Comparison of ENCODE assay signal across 27 mouse cellular contexts in genomic region chr2:181589732-181590105, GRCm38 (mm10). TPM values are rescaled to one million over a fixed set of nuclear protein-coding genes. Genes with fewer than 3 reads are reported as not detected.
DNase-seq lines count a peak whose midpoint lies in the region; ATAC-seq lines count a peak whose summit lies in the region.
"Had no signal": no experiment of that assay in that cellular context is flagged by ENCODE, and none has a peak within 500 bp of the region (broad histone marks: within the 10 kb centered on the region; RNA-seq: fewer than 3 reads in every experiment).

No protein-coding gene starts in this region.

- no peak overlapping the region for H3K9ac ChIP-seq in forebrain, embryonic 11.5 days (ENCODE audit: low read length)
- H3K9ac ChIP-seq in forebrain, embryonic 12.5 days = no peak overlapping the region
- H3K9ac ChIP-seq: forebrain, postnatal 0 days; hindbrain, embryonic 14.5 days; limb, embryonic 13.5 days; liver, embryonic 14.5 days; lung, embryonic 14.5 days had no signal

- no peak overlapping the region for H3K4me2 ChIP-seq in forebrain, embryonic 11.5 days (ENCODE audit: low read depth, low read length, severe bottlenecking)
- H3K4me2 ChIP-seq in forebrain, embryonic 12.5 days = no peak overlapping the region
- H3K4me2 ChIP-seq: embryonic facial prominence, embryonic 13.5 days; heart, embryonic 11.5 days; hindbrain, embryonic 14.5 days; limb, embryonic 13.5 days; lung, embryonic 14.5 days had no signal

- ATAC-seq in forebrain, embryonic 11.5 days (replicated peaks; ENCODE audit: low FRiP score) = no peak
- ATAC-seq in forebrain, embryonic 12.5 days (ENCODE audit: low FRiP score) = no peak
- ATAC-seq: activated CD4-positive, CD25-positive, alpha-beta regulatory T cell, adult 4 months; forebrain, postnatal 0 days; intestine, postnatal 0 days; midbrain, embryonic 16.5 days had no signal

- peaks cover 5% of the 10 kb centered on the region; the same call in 1 of the 2 replicates for H3K4me1 ChIP-seq in forebrain, embryonic 11.5 days (replicated peaks; ENCODE audit: control insufficient read depth, insufficient read depth, low read length)
- peaks cover 19% of the 10 kb centered on the region for H3K4me1 ChIP-seq in forebrain, embryonic 12.5 days

- H3K27me3 ChIP-seq in forebrain, embryonic 11.5 days (ENCODE audit: control insufficient read depth, insufficient read depth, low read length) = no peaks in the 10 kb centered on the region
- H3K27me3 ChIP-seq in forebrain, embryonic 12.5 days = no peaks in the 10 kb centered on the region
- H3K27me3 ChIP-seq: CH12.LX; embryonic facial prominence, embryonic 13.5 days; limb, embryonic 13.5 days had no signal

- peaks cover 12% of the 10 kb centered on the region; the same call in 1 of the 2 replicates for H3K36me3 ChIP-seq in forebrain, embryonic 11.5 days (ENCODE audit: control insufficient read depth, insufficient read depth, low read length)
- H3K36me3 ChIP-seq in forebrain, embryonic 12.5 days (replicated peaks) = peaks cover 61% of the 10 kb centered on the region

- DNase-seq in adrenal gland, postnatal 14 days = peak; percentile 4
- DNase-seq in adrenal gland, postnatal 4 days (ENCODE audit: low spot score in 2 of 2) = no peak
- DNase-seq in forebrain, embryonic 11.5 days (ENCODE audit: low spot score) = peak; percentile 43
- peak; percentile 10 for DNase-seq in layer of hippocampus, adult 9-11 months
- DNase-seq in layer of hippocampus, postnatal 36 days = no peak
- peak; percentile 11 to 58 for DNase-seq in spleen, postnatal 4 days (ENCODE audit: low spot score in 2 of 2)
- DNase-seq in spleen, adult 18-20 months = no peak
- DNase-seq: adrenal gland, adult 2 months; cerebellum, adult 11 months; forebrain, postnatal 0 days; gastrocnemius, postnatal 10 days; kidney, adult 9 months; kidney, postnatal 10 days; lung, embryonic 14.5 days; lung, postnatal 14 days; thymus, postnatal 14 days had no signal

- no peak overlapping the region for H3K4me3 ChIP-seq in forebrain, embryonic 11.5 days (ENCODE audit: low read depth, low read length)
- H3K4me3 ChIP-seq in forebrain, embryonic 12.5 days (replicated peaks) = no peak overlapping the region
- H3K4me3 ChIP-seq: embryonic facial prominence, embryonic 13.5 days; forebrain, embryonic 10.5 days; limb, embryonic 13.5 days had no signal

- 98% methylated on average over 9 of the region's 9 CpGs for whole genome bisulfite sequencing in forebrain, embryonic 11.5 days
- WGBS in forebrain, embryonic 12.5 days = 95% methylated on average over 9 of the region's 9 CpGs

- H3K27ac ChIP-seq in forebrain, embryonic 11.5 days (ENCODE audit: low read depth, low read length) = no peak overlapping the region
- H3K27ac ChIP-seq in forebrain, embryonic 12.5 days = no peak overlapping the region
- H3K27ac ChIP-seq: embryonic facial prominence, embryonic 13.5 days; forebrain, embryonic 10.5 days; hindbrain, embryonic 14.5 days; limb, embryonic 13.5 days; liver, embryonic 14.5 days had no signal

- no peaks in the 10 kb centered on the region for H3K9me3 ChIP-seq in forebrain, embryonic 11.5 days (ENCODE audit: control insufficient read depth, low read length)
- no peaks in the 10 kb centered on the region for H3K9me3 ChIP-seq in forebrain, embryonic 12.5 days
- H3K9me3 ChIP-seq: embryonic facial prominence, embryonic 13.5 days; forebrain, embryonic 10.5 days; limb, embryonic 13.5 days had no signal

RNA-seq across cellular contexts. Expression of gene Prpf6, which starts 1.9 kb away (rescaled TPM):
- 59.4 and 60.0 TPM in 2 replicates for total RNA-seq in adrenal gland, postnatal 14 days (2021)
- total RNA-seq in adrenal gland, postnatal 4 days (2021) = 10 to 100 TPM; 72.3 to 73.4 TPM
- 76.5 and 82.4 TPM in 2 replicates for polyA plus RNA-seq in forebrain, embryonic 11.5 days (2014; fragmentation: Nextera tagmentation; extraction: Ambion mirVana)
- 75.6 and 76.9 TPM in 2 replicates for polyA plus RNA-seq in forebrain, embryonic 12.5 days (2016; fragmentation: Nextera tagmentation; extraction: Ambion mirVana)
- 10 to 100 TPM; 55.7 to 58.1 TPM for total RNA-seq in layer of hippocampus, postnatal 36 days (2021)

RNA-seq across cellular contexts. Expression of gene Zfp512b, which starts 2.9 kb away (rescaled TPM):
- total RNA-seq in adrenal gland, postnatal 14 days (2021) = 57.3 and 67.7 TPM in 2 replicates
- 100 to 1,000 TPM; 141 to 143 TPM for total RNA-seq in adrenal gland, postnatal 4 days (2021)
- polyA plus RNA-seq in forebrain, embryonic 11.5 days (2014; fragmentation: Nextera tagmentation; extraction: Ambion mirVana) = 53.7 and 60.7 TPM in 2 replicates
- polyA plus RNA-seq in forebrain, embryonic 12.5 days (2016; fragmentation: Nextera tagmentation; extraction: Ambion mirVana) = 70.9 and 74.5 TPM in 2 replicates
- 100 to 1,000 TPM in 1 of 2 experiments, 10 to 100 TPM in 1; 96.3 to 101 TPM for total RNA-seq in layer of hippocampus, postnatal 36 days (2021)

RNA-seq across cellular contexts. Expression of gene Uckl1, which starts 5.0 kb away (rescaled TPM):
- total RNA-seq in adrenal gland, postnatal 14 days (2021) = 68.8 and 77.5 TPM in 2 replicates
- 100 to 1,000 TPM; 106 to 113 TPM for total RNA-seq in adrenal gland, postnatal 4 days (2021)
- polyA plus RNA-seq in forebrain, embryonic 11.5 days (2014; fragmentation: Nextera tagmentation; extraction: Ambion mirVana) = 51.0 and 51.5 TPM in 2 replicates
- 50.7 and 50.8 TPM in 2 replicates for polyA plus RNA-seq in forebrain, embryonic 12.5 days (2016; fragmentation: Nextera tagmentation; extraction: Ambion mirVana)
- 10 to 100 TPM; 59.6 to 60.7 TPM for total RNA-seq in layer of hippocampus, postnatal 36 days (2021)

RNA-seq across cellular contexts. Expression of gene Samd10, which starts 9.3 kb away (rescaled TPM):
- total RNA-seq in adrenal gland, postnatal 14 days (2021) = 8.5 and 11.8 TPM in 2 replicates
- 10 to 100 TPM; 23.8 to 25.5 TPM for total RNA-seq in adrenal gland, postnatal 4 days (2021)
- polyA plus RNA-seq in forebrain, embryonic 11.5 days (2014; fragmentation: Nextera tagmentation; extraction: Ambion mirVana) = 52.0 and 58.5 TPM in 2 replicates
- 71.3 and 73.8 TPM in 2 replicates for polyA plus RNA-seq in forebrain, embryonic 12.5 days (2016; fragmentation: Nextera tagmentation; extraction: Ambion mirVana)
- total RNA-seq in layer of hippocampus, postnatal 36 days (2021) = 10 to 100 TPM; 14.3 to 16.4 TPM

Comparison
In these comparisons a context has a peak if more than half of its experiments do, and no peak if none do; other contexts are left out.
1. DNase-seq: peak in adrenal gland, postnatal 14 days (single experiment), forebrain, embryonic 11.5 days (single experiment), layer of hippocampus, adult 9-11 months (single experiment) and spleen, postnatal 4 days (2 of 2); none in adrenal gland, postnatal 4 days (0 of 2), layer of hippocampus, postnatal 36 days (0 of 2) and spleen, adult 18-20 months (0 of 2).